Mouse (Mus musculus) heart, postnatal 0 days (tissue): Measurements from ENCODE around the gene Trak2. TPM values are rescaled to one million over a fixed set of nuclear protein-coding genes. Genes with fewer than 3 reads are reported as not detected.
"Not testable (repeated sequence)": the region's sequence is repeated elsewhere in the genome, so short reads cannot be mapped to it uniquely, and the experiment has no call there.

ENCODE experiments used
- ATAC-seq: fragments of 200-750 bp; cut with Nextera tagmentation; 2 replicates; pipeline ENCODE4 v1.8.0; 2017; ENCODE audit warnings: low read depth, moderate number of reproducible peaks, moderate library complexity; ENCODE audit not compliant: insufficient read depth
- DNase-seq: peaks from one replicate; pipeline ENCODE4 v3.0.0-alpha.2; 2016; ENCODE audit warnings: low spot score
- H3K27ac ChIP-seq: fragments of 300-500 bp; sonication (generic); 2 replicates; pipeline ENCODE4 v1.5.1; 2014; ENCODE audit warnings: low read depth, mild to moderate bottlenecking
- H3K27me3 ChIP-seq: fragments of 300-500 bp; sonication (generic); 2 replicates; pipeline ENCODE4 v1.6.1; 2014; ENCODE audit warnings: low read length, mixed read lengths; ENCODE audit not compliant: control insufficient read depth, insufficient read depth
- H3K36me3 ChIP-seq: fragments of 300-500 bp; sonication (generic); replicated peaks from 2 replicates; pipeline ENCODE4 v1.6.1; 2014; ENCODE audit warnings: low read length, mixed read lengths; ENCODE audit not compliant: control insufficient read depth, insufficient read depth
- H3K4me1 ChIP-seq: fragments of 300-500 bp; sonication (generic); 2 replicates; pipeline ENCODE4 v1.6.1; 2014; ENCODE audit warnings: antibody characterized with exemption; ENCODE audit not compliant: control insufficient read depth, insufficient read depth
- H3K4me2 ChIP-seq: fragments of 300-500 bp; sonication (generic); 2 replicates; pipeline ENCODE4 v1.6.1; 2014; ENCODE audit warnings: low read depth, mild to moderate bottlenecking, low read length, moderate library complexity
- H3K4me3 ChIP-seq: fragments of 300-500 bp; sonication (generic); 2 replicates; pipeline ENCODE4 v1.5.1; 2014; ENCODE audit warnings: low read depth, low read length
- H3K9ac ChIP-seq: fragments of 300-500 bp; sonication (generic); replicated peaks from 2 replicates; pipeline ENCODE4 v1.6.1; 2014; ENCODE audit warnings: low read depth, low read length, mixed read lengths
- H3K9me3 ChIP-seq: fragments of 300-500 bp; sonication (generic); replicated peaks from 2 replicates; pipeline ENCODE4 v1.6.1; 2016; ENCODE audit warnings: low read length; ENCODE audit not compliant: control insufficient read depth
- CTCF ChIP-seq: IDR thresholded peaks from 2 replicates; pipeline ENCODE4 v1.5.1; 2016; ENCODE audit warnings: antibody characterized with exemption, control low read depth, low read depth
- EP300 ChIP-seq: IDR thresholded peaks from 2 replicates; pipeline ENCODE4 v1.6.1; 2016; ENCODE audit warnings: antibody characterized with exemption, low read depth
- WGBS: fragments of 180-500 bp; shearing (Covaris S2); extraction: QIAGEN DNeasy Blood & Tissue Kit; methylation state at CpG from one replicate; pipeline ENCODE4 v1.1.7; 2014; 5-methylcytosine and 5-hydroxymethylcytosine counted together
- polyA plus RNA-seq: library from polyadenylated mRNA; unstranded; fragments of >200 nt; fragmentation: Nextera tagmentation; extraction: Ambion mirVana; gene quantifications from 2 replicates; pipeline ENCODE4 v1.2.1, GENCODE M21; 2015
- total RNA-seq: library from RNA; depleted of rRNA; stranded (reverse); fragments of >200 nt; gene quantifications from 2 replicates; pipeline ENCODE4 v1.2.3, GENCODE M21; 2014; ENCODE audit warnings: low replicate concordance

Trak2 gene
- total and polyA plus RNA-seq, 2 experiments from 2014 or later: 32.7 to 87.2 TPM

DNA sequence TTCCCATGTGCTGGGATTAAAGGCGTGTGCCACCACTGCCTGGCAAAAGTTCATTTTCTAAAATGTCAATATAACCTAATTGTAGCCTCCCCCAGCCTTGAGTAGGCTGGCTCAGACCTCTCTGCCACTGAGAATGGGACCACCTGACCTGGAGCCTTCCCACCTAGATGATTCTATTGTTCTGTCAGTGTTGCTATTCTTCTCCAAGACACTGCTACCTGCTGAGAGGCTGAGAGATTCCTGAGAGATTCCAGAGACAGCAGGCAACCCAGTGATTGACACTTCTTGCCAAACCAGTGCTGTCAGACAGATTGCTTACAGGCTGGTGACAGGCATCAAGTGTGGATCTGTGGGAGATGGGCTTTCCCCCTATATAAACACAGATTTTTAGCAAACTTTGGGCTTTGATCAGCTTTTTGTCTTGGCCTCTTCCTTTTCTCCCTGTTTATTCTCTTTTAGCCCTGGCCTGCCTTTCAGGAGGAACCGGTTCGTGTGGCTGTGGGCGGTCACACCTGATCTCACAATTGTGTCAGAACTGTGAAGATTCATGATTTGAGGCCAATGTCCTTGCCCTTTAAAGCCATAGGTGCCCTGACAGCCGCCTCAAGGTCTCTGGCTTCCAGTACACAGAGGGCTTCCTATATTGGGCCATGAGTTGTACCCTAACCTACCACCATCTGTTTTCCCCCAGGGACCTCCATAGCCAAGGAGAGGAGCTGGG, 83.2 kb downstream of the Trak2 start:
- no peak for ATAC-seq
- H3K4me3 ChIP-seq: no peak overlapping the region

DNA sequence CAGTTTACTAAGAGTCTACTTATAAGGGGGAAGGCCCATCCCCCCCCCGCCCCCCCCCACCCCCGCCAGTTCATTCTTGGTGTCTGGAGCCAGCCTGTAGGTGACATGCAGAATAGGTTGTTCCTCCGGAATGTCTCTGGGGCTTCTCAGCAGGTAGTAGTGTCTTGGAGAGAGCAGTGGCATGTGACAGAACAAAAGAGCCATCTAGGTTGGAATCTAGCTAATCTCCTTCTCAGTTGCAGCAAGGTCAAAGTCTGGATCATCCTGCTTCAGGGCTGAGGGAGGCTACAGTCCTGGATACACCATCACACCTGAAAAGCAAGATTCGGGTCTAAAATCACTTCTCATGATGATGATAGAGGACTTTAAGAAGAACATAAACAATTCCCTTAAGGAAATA, 87.6 kb downstream of the Trak2 start:
- DNase-seq: no peak
- no peak overlapping the region for H3K27ac ChIP-seq
- no peak for ATAC-seq
- no peak overlapping the region for H3K4me2 ChIP-seq
- no peaks in the 10 kb centered on the region for H3K4me1 ChIP-seq
- TF ChIP-seq EP300: no peak
- no peak for TF ChIP-seq CTCF
- H3K36me3 ChIP-seq: no peaks in the 10 kb centered on the region
- H3K27me3 ChIP-seq: no peaks in the 10 kb centered on the region
- H3K9ac ChIP-seq: no peak overlapping the region
- H3K4me3 ChIP-seq: no peak overlapping the region
- 80% methylated on average over 4 of the region's 4 CpGs for WGBS
- no peaks in the 10 kb centered on the region for H3K9me3 ChIP-seq

More for the DNA sequence above, 83.2 kb downstream of the Trak2 start:
- DNase-seq: no peak
- Histone ChIP-seq H3K27me3 (no peaks in the 10 kb centered on the region), H3K4me1 (no peaks in the 10 kb centered on the region), H3K4me2 (no peak overlapping the region), H3K36me3 (no peaks in the 10 kb centered on the region), H3K27ac (no peak overlapping the region), H3K9me3 (no peaks in the 10 kb centered on the region), H3K9ac (no peak overlapping the region)
- WGBS: 67% methylated on average over 5 of the region's 5 CpGs
- no peak for TF ChIP-seq EP300
- TF ChIP-seq CTCF: no peak

DNA sequence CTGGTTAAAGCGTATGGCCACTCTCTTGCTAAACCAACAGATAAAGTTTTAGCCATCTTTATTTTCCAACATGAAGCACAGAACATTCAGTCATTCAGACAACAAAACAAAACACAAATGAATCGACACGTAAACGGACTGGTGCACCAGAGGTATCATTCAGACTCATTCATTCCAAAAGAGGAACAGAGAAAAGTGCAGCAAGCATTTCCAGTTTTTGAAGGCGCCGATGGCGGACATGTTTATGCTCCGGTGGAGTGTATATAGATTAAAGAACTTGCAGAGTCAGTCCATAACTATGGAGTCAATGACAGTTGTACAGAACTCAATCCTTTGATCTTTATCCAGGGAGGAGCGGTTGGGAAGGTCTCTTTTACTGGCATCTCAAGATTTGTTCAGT, 90.0 kb downstream of the Trak2 start:
- H3K9me3 ChIP-seq, H3K36me3 ChIP-seq, DNase-seq, H3K4me3 ChIP-seq, H3K4me2 ChIP-seq, H3K27ac ChIP-seq, H3K4me1 ChIP-seq, ATAC-seq, H3K27me3 ChIP-seq, H3K9ac ChIP-seq: not testable (repeated sequence)
- WGBS: 89% methylated on average over 9 of the region's 9 CpGs

DNA sequence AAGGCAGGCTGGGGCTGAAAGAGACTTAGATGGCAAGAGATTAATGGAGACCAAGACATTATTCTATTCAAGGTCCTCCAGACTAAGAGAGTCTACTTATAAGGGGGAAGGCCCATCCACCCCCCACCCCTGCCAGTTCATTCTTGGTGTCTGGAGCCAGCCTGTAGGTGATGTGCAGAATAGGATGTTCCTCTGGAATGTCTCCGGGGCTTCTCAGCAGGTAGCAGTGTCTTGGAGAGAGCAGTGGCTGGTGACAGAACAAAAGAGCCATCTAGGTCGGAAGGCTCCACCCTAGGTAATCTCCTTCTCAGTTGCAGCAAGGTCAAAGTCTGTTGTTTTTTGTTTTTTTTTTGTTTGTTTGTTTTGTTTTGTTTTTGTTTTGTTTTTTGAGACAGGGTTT, 93.9 kb downstream of the Trak2 start:
- H3K27me3 ChIP-seq, H3K9ac ChIP-seq, H3K36me3 ChIP-seq, DNase-seq, H3K9me3 ChIP-seq, H3K4me1 ChIP-seq, ATAC-seq, H3K4me3 ChIP-seq, H3K27ac ChIP-seq, H3K4me2 ChIP-seq: not testable (repeated sequence)
- 87% methylated on average over 2 of the region's 2 CpGs for WGBS

DNA sequence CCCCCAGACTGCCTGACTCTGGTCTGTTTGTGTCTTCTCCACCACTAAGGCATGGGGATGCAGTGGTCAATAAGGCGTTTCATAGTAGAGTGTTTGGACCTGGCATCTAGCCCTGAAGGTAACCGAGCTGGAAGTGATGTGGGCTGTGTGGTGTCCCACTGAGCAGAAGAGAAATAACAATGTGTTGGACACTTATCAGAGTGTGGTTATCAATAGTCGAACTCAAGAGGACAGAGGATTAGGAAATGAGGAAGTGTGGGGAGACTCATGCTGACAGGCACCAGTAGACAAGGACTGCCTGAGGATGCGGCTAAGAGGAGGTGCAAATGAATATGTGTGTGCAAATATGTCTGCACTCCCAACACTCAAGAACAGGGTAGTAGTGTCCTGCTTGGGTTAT, 96.7 kb downstream of the Trak2 start:
- not testable (repeated sequence) for H3K36me3 ChIP-seq, H3K4me2 ChIP-seq, H3K4me1 ChIP-seq, DNase-seq, H3K27ac ChIP-seq, H3K27me3 ChIP-seq, ATAC-seq, H3K4me3 ChIP-seq, H3K9ac ChIP-seq, H3K9me3 ChIP-seq
- 49% methylated on average over 4 of the region's 4 CpGs for WGBS

DNA sequence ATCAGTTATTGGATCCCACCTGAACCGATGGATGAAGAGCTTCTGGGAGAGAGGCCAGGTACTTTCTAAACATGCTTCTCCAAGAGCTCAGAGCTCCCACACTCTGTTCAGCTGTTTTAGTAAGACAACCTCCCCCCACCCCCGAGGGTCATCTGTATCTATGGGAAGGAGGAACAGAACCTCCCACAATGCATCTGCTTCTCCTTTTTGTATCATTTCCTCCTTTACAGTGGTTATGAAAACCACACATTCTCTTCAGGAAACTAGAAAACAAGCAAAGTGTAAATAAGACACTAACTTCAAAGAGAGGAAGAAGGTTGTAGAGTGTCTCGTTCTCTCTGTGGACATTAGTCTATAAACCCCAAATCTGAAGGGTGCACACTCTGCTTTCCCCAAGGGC, 112.6 kb downstream of the Trak2 start:
- H3K4me1 ChIP-seq, H3K27ac ChIP-seq, H3K9ac ChIP-seq, H3K9me3 ChIP-seq, H3K4me3 ChIP-seq, H3K36me3 ChIP-seq, H3K27me3 ChIP-seq, ATAC-seq, H3K4me2 ChIP-seq, DNase-seq: not testable (repeated sequence)
- WGBS: 61% methylated on average over 3 of the region's 3 CpGs

DNA sequence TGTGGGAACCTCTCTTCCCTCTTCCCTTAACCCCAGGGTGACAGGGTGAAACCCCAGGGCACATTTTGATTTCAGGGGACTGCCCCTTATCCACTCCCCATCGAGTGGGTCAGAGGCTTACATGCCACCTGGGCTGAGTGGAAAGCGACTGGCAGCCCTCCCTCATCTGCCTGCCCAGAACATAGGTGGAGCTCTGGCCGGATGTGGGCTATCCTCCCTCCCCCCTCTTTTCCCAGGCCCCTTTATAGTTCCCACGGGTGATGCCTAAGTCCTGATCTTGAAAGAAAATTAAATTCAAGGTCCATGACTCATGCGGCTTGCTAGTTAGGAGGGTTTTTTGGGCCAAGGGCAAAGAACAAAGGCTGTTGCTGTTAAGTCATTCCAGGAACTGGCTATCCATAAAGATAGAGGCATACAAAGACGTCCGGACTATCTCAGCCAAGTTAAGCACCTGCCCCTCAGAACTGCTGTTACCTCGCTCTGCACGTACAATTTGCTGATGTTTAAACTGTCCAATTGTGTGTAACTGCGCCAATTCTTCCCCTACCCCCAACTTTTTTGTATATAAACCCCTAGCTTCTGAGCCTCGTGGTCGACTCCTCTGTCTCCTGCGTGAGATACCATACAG, 113.4 kb downstream of the Trak2 start:
- not testable (repeated sequence) for H3K4me3 ChIP-seq, H3K27me3 ChIP-seq, H3K9ac ChIP-seq, H3K36me3 ChIP-seq, H3K4me2 ChIP-seq, H3K27ac ChIP-seq, H3K4me1 ChIP-seq, ATAC-seq, DNase-seq, H3K9me3 ChIP-seq
- 54% methylated on average over 13 of the region's 13 CpGs for WGBS

DNA sequence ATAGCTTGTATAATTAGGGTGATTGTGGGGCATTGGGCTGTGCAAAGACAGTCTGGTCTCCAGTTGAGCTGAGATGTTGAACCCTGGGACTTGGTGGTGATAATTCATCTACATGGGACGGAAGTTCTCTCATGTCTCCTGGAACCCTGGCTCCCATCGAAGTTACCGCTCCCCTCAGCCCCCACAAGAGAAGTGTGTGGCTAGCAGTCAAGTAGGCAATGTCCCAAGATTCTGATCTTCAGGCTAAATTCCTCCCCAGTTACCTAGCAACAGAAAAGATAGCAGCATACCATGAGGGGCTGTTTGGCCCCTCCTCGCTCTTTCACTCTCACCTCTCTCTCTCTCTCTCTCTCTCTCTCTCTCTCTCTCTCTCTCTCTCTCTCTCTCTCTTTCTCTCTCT, 114.1 kb downstream of the Trak2 start:
- not testable (repeated sequence) for H3K4me1 ChIP-seq, ATAC-seq

More for the DNA sequence above, 114.1 kb downstream of the Trak2 start:
- H3K36me3 ChIP-seq, H3K4me2 ChIP-seq, DNase-seq, H3K27me3 ChIP-seq, H3K9me3 ChIP-seq, H3K9ac ChIP-seq, H3K4me3 ChIP-seq, H3K27ac ChIP-seq: not testable (repeated sequence)
- 49% methylated on average over 4 of the region's 4 CpGs for WGBS
